Mouse (Mus musculus): Measurements from ENCODE around the gene Fut7.

DNA sequence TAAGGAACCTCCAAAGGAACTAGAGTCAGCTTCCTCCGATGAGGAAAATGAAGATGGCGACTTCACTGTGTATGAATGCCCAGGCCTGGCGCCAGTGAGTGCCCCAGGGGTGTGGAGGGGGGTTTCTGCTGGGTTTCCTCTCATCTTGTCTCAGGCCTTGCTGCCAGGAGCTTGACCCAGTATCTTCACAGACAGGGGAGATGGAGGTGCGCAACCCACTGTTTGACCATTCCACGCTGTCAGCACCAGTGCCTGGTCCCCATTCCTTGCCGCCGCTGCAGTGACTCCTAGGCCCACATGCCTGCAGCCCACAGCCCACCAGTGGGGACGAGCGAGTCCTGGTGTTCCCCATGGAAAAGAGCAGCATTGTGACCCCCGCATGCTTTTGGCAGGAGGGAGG, 14.2 kb upstream of the Fut7 start:
- no peak for TF ChIP-seq POLR2A (IDR thresholded peaks at IDR 0.05; ENCODE audit: insufficient read depth, low read depth, low read length)
- TF ChIP-seq CTCF (IDR thresholded peaks at IDR 0.05; ENCODE audit: insufficient read depth, low read depth, low read length) = no peak

Measured in olfactory bulb, adult 2 months (tissue).